Mouse (Mus musculus): ENCODE results near the gene Kcnma1. TPM values are rescaled to one million over a fixed set of nuclear protein-coding genes. Genes with fewer than 3 reads are reported as not detected.

Kcnma1 gene
- polyA plus RNA-seq, 1 experiment: 3.0 TPM

- Histone ChIP-seq H3K4me3 (ENCODE audit: control insufficient read depth, low read depth, low read length) (no peak overlapping the region), H3K4me1 (ENCODE audit: control insufficient read depth, insufficient read depth, low read length) (no peaks in the 10 kb centered on the region), H3K27ac (ENCODE audit: control insufficient read depth, insufficient read depth, low read depth, low read length) (no peak overlapping the region), H3K36me3 (ENCODE audit: control insufficient read depth, insufficient read depth, low read length) (no peaks in the 10 kb centered on the region), H3K27me3 (ENCODE audit: control insufficient read depth, insufficient read depth, low read length) (no peaks in the 10 kb centered on the region)
- TF ChIP-seq CTCF (IDR thresholded peaks at IDR 0.05; ENCODE audit: control insufficient read depth, insufficient read depth, insufficient replicate concordance, low read depth, low read length): no peak
- TF ChIP-seq POLR2A (IDR thresholded peaks at IDR 0.05; ENCODE audit: control insufficient read depth, low read depth, low read length): no peak
Measured at GRCm38 (mm10) chr14:23486687-23487086, 527.6 kb downstream of the Kcnma1 start.

GRCm38 (mm10) chr14:23485802-23486500 is 528.3 kb downstream of the Kcnma1 start:
- Histone ChIP-seq H3K4me1 (ENCODE audit: control insufficient read depth, insufficient read depth, low read length) (no peaks in the 10 kb centered on the region), H3K4me3 (ENCODE audit: control insufficient read depth, low read depth, low read length) (no peak overlapping the region), H3K27me3 (ENCODE audit: control insufficient read depth, insufficient read depth, low read length) (no peaks in the 10 kb centered on the region), H3K27ac (ENCODE audit: control insufficient read depth, insufficient read depth, low read depth, low read length) (no peak overlapping the region), H3K36me3 (ENCODE audit: control insufficient read depth, insufficient read depth, low read length) (no peaks in the 10 kb centered on the region)
- TF ChIP-seq POLR2A (IDR thresholded peaks at IDR 0.05; ENCODE audit: control insufficient read depth, low read depth, low read length): no peak
- no peak for TF ChIP-seq CTCF (IDR thresholded peaks at IDR 0.05; ENCODE audit: control insufficient read depth, insufficient read depth, insufficient replicate concordance, low read depth, low read length)

GRCm38 (mm10) chr14:23475129-23475528 is 539.2 kb downstream of the Kcnma1 start:
- H3K27me3 ChIP-seq (ENCODE audit: control insufficient read depth, insufficient read depth, low read length): no peaks in the 10 kb centered on the region
- no peaks in the 10 kb centered on the region for H3K4me1 ChIP-seq (ENCODE audit: control insufficient read depth, insufficient read depth, low read length)
- TF ChIP-seq CTCF (IDR thresholded peaks at IDR 0.05; ENCODE audit: control insufficient read depth, insufficient read depth, insufficient replicate concordance, low read depth, low read length) (no peak), POLR2A (IDR thresholded peaks at IDR 0.05; ENCODE audit: control insufficient read depth, low read depth, low read length) (no peak)
- no peak overlapping the region for H3K27ac ChIP-seq (ENCODE audit: control insufficient read depth, insufficient read depth, low read depth, low read length)
- no peaks in the 10 kb centered on the region for H3K36me3 ChIP-seq (ENCODE audit: control insufficient read depth, insufficient read depth, low read length)
- no peak overlapping the region for H3K4me3 ChIP-seq (ENCODE audit: control insufficient read depth, low read depth, low read length)

- Histone ChIP-seq H3K27me3 (ENCODE audit: control insufficient read depth, insufficient read depth, low read length) (no peaks in the 10 kb centered on the region), H3K27ac (ENCODE audit: control insufficient read depth, insufficient read depth, low read depth, low read length) (no peak overlapping the region), H3K4me3 (ENCODE audit: control insufficient read depth, low read depth, low read length) (no peak overlapping the region), H3K4me1 (ENCODE audit: control insufficient read depth, insufficient read depth, low read length) (no peaks in the 10 kb centered on the region), H3K36me3 (ENCODE audit: control insufficient read depth, insufficient read depth, low read length) (no peaks in the 10 kb centered on the region)
- TF ChIP-seq POLR2A (IDR thresholded peaks at IDR 0.05; ENCODE audit: control insufficient read depth, low read depth, low read length) (no peak), CTCF (IDR thresholded peaks at IDR 0.05; ENCODE audit: control insufficient read depth, insufficient read depth, insufficient replicate concordance, low read depth, low read length) (no peak)
Measured at GRCm38 (mm10) chr14:23470071-23470470, 544.2 kb downstream of the Kcnma1 start.

GRCm38 (mm10) chr14:23465135-23465534 is 549.2 kb downstream of the Kcnma1 start:
- Histone ChIP-seq H3K27ac (ENCODE audit: control insufficient read depth, insufficient read depth, low read depth, low read length) (no peak overlapping the region), H3K36me3 (ENCODE audit: control insufficient read depth, insufficient read depth, low read length) (no peaks in the 10 kb centered on the region), H3K27me3 (ENCODE audit: control insufficient read depth, insufficient read depth, low read length) (no peaks in the 10 kb centered on the region), H3K4me1 (ENCODE audit: control insufficient read depth, insufficient read depth, low read length) (no peaks in the 10 kb centered on the region), H3K4me3 (ENCODE audit: control insufficient read depth, low read depth, low read length) (no peak overlapping the region)
- no peak for TF ChIP-seq CTCF (IDR thresholded peaks at IDR 0.05; ENCODE audit: control insufficient read depth, insufficient read depth, insufficient replicate concordance, low read depth, low read length)

- no peaks in the 10 kb centered on the region for H3K4me1 ChIP-seq (ENCODE audit: control insufficient read depth, insufficient read depth, low read length)
- no peak for TF ChIP-seq POLR2A (IDR thresholded peaks at IDR 0.05; ENCODE audit: control insufficient read depth, low read depth, low read length)
- TF ChIP-seq CTCF (IDR thresholded peaks at IDR 0.05; ENCODE audit: control insufficient read depth, insufficient read depth, insufficient replicate concordance, low read depth, low read length): no peak
Measured at GRCm38 (mm10) chr14:23458560-23458959, 555.7 kb downstream of the Kcnma1 start.

GRCm38 (mm10) chr14:23451681-23452080 is 562.6 kb downstream of the Kcnma1 start:
- H3K36me3 ChIP-seq (ENCODE audit: control insufficient read depth, insufficient read depth, low read length): no peaks in the 10 kb centered on the region
- TF ChIP-seq CTCF (IDR thresholded peaks at IDR 0.05; ENCODE audit: control insufficient read depth, insufficient read depth, insufficient replicate concordance, low read depth, low read length) (no peak), POLR2A (IDR thresholded peaks at IDR 0.05; ENCODE audit: control insufficient read depth, low read depth, low read length) (no peak)
- no peak overlapping the region for H3K27ac ChIP-seq (ENCODE audit: control insufficient read depth, insufficient read depth, low read depth, low read length)

More at GRCm38 (mm10) chr14:23458560-23458959, 555.7 kb downstream of the Kcnma1 start:
- Histone ChIP-seq H3K27ac (ENCODE audit: control insufficient read depth, insufficient read depth, low read depth, low read length) (no peak overlapping the region), H3K36me3 (ENCODE audit: control insufficient read depth, insufficient read depth, low read length) (no peaks in the 10 kb centered on the region), H3K27me3 (ENCODE audit: control insufficient read depth, insufficient read depth, low read length) (no peaks in the 10 kb centered on the region), H3K4me3 (ENCODE audit: control insufficient read depth, low read depth, low read length) (no peak overlapping the region)

More at GRCm38 (mm10) chr14:23451681-23452080, 562.6 kb downstream of the Kcnma1 start:
- Histone ChIP-seq H3K27me3 (ENCODE audit: control insufficient read depth, insufficient read depth, low read length) (no peaks in the 10 kb centered on the region), H3K4me1 (ENCODE audit: control insufficient read depth, insufficient read depth, low read length) (no peaks in the 10 kb centered on the region), H3K4me3 (ENCODE audit: control insufficient read depth, low read depth, low read length) (no peak overlapping the region)

All from testis, adult 2 months (tissue).